ENCODE assay signal across 8 mouse cellular contexts in genomic region chr7:19619004-19619801, GRCm38 (mm10). TPM values are rescaled to one million over a fixed set of nuclear protein-coding genes. Genes with fewer than 3 reads are reported as not detected.
DNase-seq lines count a peak whose midpoint lies in the region; ATAC-seq lines count a peak whose summit lies in the region.

No protein-coding gene starts in this region.

- no peaks in the 10 kb centered on the region for H3K9me3 ChIP-seq in intestine, embryonic 14.5 days (ENCODE audit: control insufficient read depth, low read length)

- DNase-seq in gastrocnemius, adult 18-20 months (ENCODE audit: low spot score) = peak; percentile 77
- no peak for DNase-seq in gastrocnemius, postnatal 25 days
- peak; percentile 35 to 39 for DNase-seq in gastrocnemius, adult 8-10 months (ENCODE audit: low spot score in 2 of 2)
- DNase-seq in intestine, embryonic 14.5 days (ENCODE audit: low spot score) = peak; percentile 87
- DNase-seq in left cerebral cortex, postnatal 14 days (ENCODE audit: low spot score in 2 of 2) = peak; percentile 83 to 84
- DNase-seq in right cerebral cortex, postnatal 36 days (ENCODE audit: low spot score in 2 of 2) = peak; percentile 49 to 60

- intact Hi-C loops in left cerebral cortex, postnatal 14 days (cut with DNase I) = loop anchor here (10.0 kb wide), 1 partner anchor 214 kb away; the partner anchor contains the start of genes Ckm and Klc3

- H3K9ac ChIP-seq in intestine, embryonic 14.5 days (ENCODE audit: low read length) = peak overlapping the region; percentile 34

- peak overlapping the region; percentile 50 for H3K4me2 ChIP-seq in intestine, embryonic 14.5 days (ENCODE audit: low read length)

- H3K27me3 ChIP-seq in intestine, embryonic 14.5 days (replicated peaks; ENCODE audit: control insufficient read depth, insufficient read depth, low read length) = 0 out of 2 replicates have a peak, but pooled peaks cover 6% of the 10 kb centered on the region

- no peaks in the 10 kb centered on the region for H3K36me3 ChIP-seq in intestine, embryonic 14.5 days (ENCODE audit: control insufficient read depth, insufficient read depth, low read length)

- peak overlapping the region; percentile 29 for H3K4me3 ChIP-seq in intestine, embryonic 14.5 days (ENCODE audit: low read depth, low read length)

- no peaks in the 10 kb centered on the region; the same call in 1 of the 2 replicates for H3K4me1 ChIP-seq in intestine, embryonic 14.5 days (replicated peaks; ENCODE audit: control insufficient read depth, insufficient read depth, low read length)

- peak; percentile 95 for ATAC-seq in common myeloid progenitor, adult 5-6 weeks (replicated peaks; ENCODE audit: low read depth, poor library complexity, severe bottlenecking)
- peak; percentile 63; the same call in 1 of the 2 replicates for ATAC-seq in intestine, embryonic 14.5 days (replicated peaks; ENCODE audit: low FRiP score, low TSS enrichment, low read depth)
- ATAC-seq in megakaryocyte-erythroid progenitor cell, adult 5-6 weeks (replicated peaks; ENCODE audit: low FRiP score, low TSS enrichment, poor library complexity, severe bottlenecking) = peak; percentile 90

- WGBS in intestine, embryonic 14.5 days = 7% methylated on average over 35 of the region's 35 CpGs

- no peak overlapping the region for H3K27ac ChIP-seq in intestine, embryonic 14.5 days (ENCODE audit: low read depth)

RNA-seq across cellular contexts. Expression of gene Relb, which starts 10.0 kb away (rescaled TPM):
- total RNA-seq in gastrocnemius, adult 18-20 months (2021) = 10 to 100 TPM in 1 of 2 experiments, 1 to 10 TPM in 1; 6.7 to 11.0 TPM
- total RNA-seq in gastrocnemius, postnatal 25 days (2021) = 1 to 10 TPM; 4.4 to 5.8 TPM
- 2.8 and 3.1 TPM in 2 replicates for total RNA-seq in common myeloid progenitor, adult 5-6 weeks (2017)
- 10 to 100 TPM in 2 of 4 experiments, 1 to 10 TPM in 2; 7.0 to 12.5 (median 9.5) TPM for total RNA-seq in gastrocnemius, adult 8-10 months (2022)
- 9.4 and 9.5 TPM in 2 replicates for polyA plus RNA-seq in intestine, embryonic 14.5 days (2014; fragmentation: Nextera tagmentation; extraction: Ambion mirVana)
- total RNA-seq in left cerebral cortex, postnatal 14 days (2021) = 1 to 10 TPM; 6.1 to 6.3 TPM
- 3.8 TPM in 1 of 2 replicates, not detected in the other for total RNA-seq in megakaryocyte-erythroid progenitor cell, adult 5-6 weeks (2014; fragmentation: Nextera tagmentation)
- 0.47 and 0.69 TPM in 2 replicates for total RNA-seq in megakaryocyte-erythroid progenitor cell, adult 5-6 weeks (2017)

RNA-seq across cellular contexts. Expression of gene Clasrp, which starts 14.9 kb away (rescaled TPM):
- 10 to 100 TPM in 1 of 2 experiments, 1 to 10 TPM in 1; 8.7 to 10.4 TPM for total RNA-seq in gastrocnemius, adult 18-20 months (2021)
- total RNA-seq in gastrocnemius, postnatal 25 days (2021) = 10 to 100 TPM; 11.2 to 12.4 TPM
- 27.3 and 33.4 TPM in 2 replicates for total RNA-seq in common myeloid progenitor, adult 5-6 weeks (2017)
- total RNA-seq in gastrocnemius, adult 8-10 months (2022) = 10 to 100 TPM in 1 of 4 experiments, 1 to 10 TPM in 3; 6.3 to 10.0 (median 9.2) TPM
- polyA plus RNA-seq in intestine, embryonic 14.5 days (2014; fragmentation: Nextera tagmentation; extraction: Ambion mirVana) = 41.4 and 46.4 TPM in 2 replicates
- total RNA-seq in left cerebral cortex, postnatal 14 days (2021) = 10 to 100 TPM; 84.4 to 84.6 TPM
- 44.9 and 53.1 TPM in 2 replicates for total RNA-seq in megakaryocyte-erythroid progenitor cell, adult 5-6 weeks (2014; fragmentation: Nextera tagmentation)
- 33.9 and 48.3 TPM in 2 replicates for total RNA-seq in megakaryocyte-erythroid progenitor cell, adult 5-6 weeks (2017)

RNA-seq across cellular contexts. Expression of gene Gemin7, which starts 41.8 kb away (rescaled TPM):
- 10 to 100 TPM; 72.9 to 81.2 TPM for total RNA-seq in gastrocnemius, adult 18-20 months (2021)
- total RNA-seq in gastrocnemius, postnatal 25 days (2021) = 10 to 100 TPM; 58.1 to 58.5 TPM
- 41.0 and 56.4 TPM in 2 replicates for total RNA-seq in common myeloid progenitor, adult 5-6 weeks (2017)
- 100 to 1,000 TPM in 2 of 4 experiments, 10 to 100 TPM in 2; 78.5 to 108 (median 99.3) TPM for total RNA-seq in gastrocnemius, adult 8-10 months (2022)
- polyA plus RNA-seq in intestine, embryonic 14.5 days (2014; fragmentation: Nextera tagmentation; extraction: Ambion mirVana) = 176 and 180 TPM in 2 replicates
- total RNA-seq in left cerebral cortex, postnatal 14 days (2021) = 10 to 100 TPM; 43.8 to 46.0 TPM
- total RNA-seq in megakaryocyte-erythroid progenitor cell, adult 5-6 weeks (2014; fragmentation: Nextera tagmentation) = 60.3 and 70.0 TPM in 2 replicates
- 24.1 and 25.1 TPM in 2 replicates for total RNA-seq in megakaryocyte-erythroid progenitor cell, adult 5-6 weeks (2017)

RNA-seq across cellular contexts. Expression of gene Zfp296, which starts 42.1 kb away (rescaled TPM):
- under 1 TPM; 0.43 to 0.71 TPM for total RNA-seq in gastrocnemius, adult 18-20 months (2021)
- under 1 TPM; 0.28 to 0.40 TPM for total RNA-seq in gastrocnemius, postnatal 25 days (2021)
- total RNA-seq in common myeloid progenitor, adult 5-6 weeks (2017) = 2.6 and 6.3 TPM in 2 replicates
- total RNA-seq in gastrocnemius, adult 8-10 months (2022) = 1 to 10 TPM in 1 of 4 experiments, under 1 TPM in 3; 0.56 to 1.1 (median 0.77) TPM
- 1.1 and 1.4 TPM in 2 replicates for polyA plus RNA-seq in intestine, embryonic 14.5 days (2014; fragmentation: Nextera tagmentation; extraction: Ambion mirVana)
- under 1 TPM; 0.51 to 0.68 TPM for total RNA-seq in left cerebral cortex, postnatal 14 days (2021)
- total RNA-seq in megakaryocyte-erythroid progenitor cell, adult 5-6 weeks (2014; fragmentation: Nextera tagmentation) = 0.47 and 4.2 TPM in 2 replicates
- total RNA-seq in megakaryocyte-erythroid progenitor cell, adult 5-6 weeks (2017) = 3.2 and 3.9 TPM in 2 replicates

RNA-seq across cellular contexts. Expression of gene Clptm1, which starts 45.6 kb away (rescaled TPM):
- 10 to 100 TPM; 46.8 to 47.3 TPM for total RNA-seq in gastrocnemius, adult 18-20 months (2021)
- 10 to 100 TPM; 36.3 to 47.0 TPM for total RNA-seq in gastrocnemius, postnatal 25 days (2021)
- 28.0 and 29.1 TPM in 2 replicates for total RNA-seq in common myeloid progenitor, adult 5-6 weeks (2017)
- total RNA-seq in gastrocnemius, adult 8-10 months (2022) = 10 to 100 TPM; 49.6 to 55.5 (median 51.0) TPM
- 75.2 and 84.6 TPM in 2 replicates for polyA plus RNA-seq in intestine, embryonic 14.5 days (2014; fragmentation: Nextera tagmentation; extraction: Ambion mirVana)
- total RNA-seq in left cerebral cortex, postnatal 14 days (2021) = 100 to 1,000 TPM; 156 to 159 TPM
- total RNA-seq in megakaryocyte-erythroid progenitor cell, adult 5-6 weeks (2014; fragmentation: Nextera tagmentation) = 45.9 and 70.1 TPM in 2 replicates
- 31.1 and 37.3 TPM in 2 replicates for total RNA-seq in megakaryocyte-erythroid progenitor cell, adult 5-6 weeks (2017)
